Mouse (Mus musculus) stomach, embryonic 16.5 days (tissue): ENCODE results near the gene Ppm1h. TPM values are rescaled to one million over a fixed set of nuclear protein-coding genes. Genes with fewer than 3 reads are reported as not detected.
A peak's percentile ranks its signal among the peaks of the same experiment; 100 is the strongest.
"Not testable (repeated sequence)": the region's sequence is repeated elsewhere in the genome, so short reads cannot be mapped to it uniquely, and the experiment has no call there.

Experiments used
- ATAC-seq: fragments of 200-750 bp; cut with Nextera tagmentation; 2 replicates; pipeline ENCODE4 v1.8.0; 2017; ENCODE audit warnings: moderate number of reproducible peaks, moderate TSS enrichment; ENCODE audit not compliant: insufficient read depth, low FRiP score
- H3K27ac ChIP-seq: fragments of 300-500 bp; sonication (generic); 2 replicates; pipeline ENCODE4 v1.5.1; 2014; ENCODE audit warnings: low read length
- H3K27me3 ChIP-seq: fragments of 300-500 bp; sonication (generic); 2 replicates; pipeline ENCODE4 v1.6.1; 2014; ENCODE audit warnings: low read length, control low read depth, mixed read lengths; ENCODE audit not compliant: control insufficient read depth, insufficient read depth
- H3K36me3 ChIP-seq: fragments of 300-500 bp; sonication (generic); 2 replicates; pipeline ENCODE4 v1.6.1; 2014; ENCODE audit warnings: low read length; ENCODE audit not compliant: control insufficient read depth, insufficient read depth
- H3K4me1 ChIP-seq: fragments of 300-500 bp; sonication (generic); 2 replicates; pipeline ENCODE4 v1.6.1; 2014; ENCODE audit warnings: low read length, control low read depth, mixed read lengths; ENCODE audit not compliant: control insufficient read depth, insufficient read depth
- H3K4me2 ChIP-seq: fragments of 300-500 bp; sonication (generic); 2 replicates; pipeline ENCODE4 v1.6.1; 2014; ENCODE audit warnings: low read depth, low read length, mixed read lengths
- H3K4me3 ChIP-seq: fragments of 300-500 bp; sonication (generic); replicated peaks from 2 replicates; pipeline ENCODE4 v1.5.1; 2014; ENCODE audit warnings: mild to moderate bottlenecking, low read length
- H3K9ac ChIP-seq: fragments of 300-500 bp; sonication (generic); 2 replicates; pipeline ENCODE4 v1.6.1; 2014; ENCODE audit warnings: low read length
- H3K9me3 ChIP-seq: fragments of 300-500 bp; sonication (generic); replicated peaks from 2 replicates; pipeline ENCODE4 v1.6.1; 2016; ENCODE audit warnings: low read length, control low read depth; ENCODE audit not compliant: control insufficient read depth
- WGBS: fragments of 180-500 bp; shearing (Covaris S2); extraction: QIAGEN DNeasy Blood & Tissue Kit; methylation state at CpG from one replicate; pipeline ENCODE4 v1.1.7; 2014; 5-methylcytosine and 5-hydroxymethylcytosine counted together
- polyA plus RNA-seq: library from polyadenylated mRNA; unstranded; fragments of >200 nt; fragmentation: Nextera tagmentation; extraction: Ambion mirVana; gene quantifications from 2 replicates; pipeline ENCODE4 v1.2.1, GENCODE M21; 2015

The Ppm1h gene
- polyA plus RNA-seq, 1 experiment from 2014 or later: 10.3 TPM

DNA sequence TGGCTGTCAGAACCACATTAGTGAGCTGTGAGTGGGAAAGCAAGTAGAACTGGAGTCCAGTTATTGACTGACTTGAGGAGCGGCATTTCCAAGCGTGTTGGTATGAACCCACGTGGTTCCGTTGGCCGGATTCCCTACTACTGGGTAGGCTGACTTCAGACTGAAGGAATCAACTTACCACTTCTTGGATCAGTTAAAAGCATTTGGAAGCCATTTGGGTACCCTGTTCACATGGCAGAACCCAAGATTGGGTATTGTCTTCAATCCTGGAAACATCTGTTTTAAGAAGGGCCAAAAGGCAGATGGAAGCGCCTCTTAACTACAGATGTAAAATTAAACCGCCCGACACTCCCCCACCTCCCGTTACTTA lies 239.7 kb downstream of the Ppm1h start:
- no peaks in the 10 kb centered on the region for H3K9me3 ChIP-seq
- no peak overlapping the region for H3K9ac ChIP-seq
- H3K27me3 ChIP-seq: no peaks in the 10 kb centered on the region
- H3K36me3 ChIP-seq: no peaks in the 10 kb centered on the region
- no peak for ATAC-seq
- H3K4me3 ChIP-seq: no peak overlapping the region
- no peak overlapping the region for H3K27ac ChIP-seq
- WGBS: 87% methylated on average over 9 of the region's 9 CpGs
- no peak overlapping the region for H3K4me2 ChIP-seq
- H3K4me1 ChIP-seq: peaks cover 8% of the 10 kb centered on the region; the same call in 1 of the 2 replicates

DNA sequence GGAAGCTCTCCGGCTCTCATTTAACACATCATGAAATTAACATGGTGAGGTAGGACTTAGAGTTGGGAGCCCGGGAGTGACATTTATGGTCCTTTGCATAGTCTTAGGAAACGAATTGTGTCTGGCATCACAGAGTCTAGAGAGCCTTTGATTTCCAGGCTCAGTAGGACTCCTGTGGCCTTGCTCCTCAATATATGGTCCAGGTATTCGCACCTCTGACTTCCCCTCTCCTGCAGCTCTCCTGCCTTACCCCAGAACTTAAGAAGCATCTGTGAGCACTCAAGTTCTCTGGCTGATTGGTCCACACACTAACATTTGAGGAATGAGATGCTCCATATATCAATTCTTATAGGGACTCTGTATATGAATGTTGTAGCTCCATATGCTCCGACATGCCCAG lies 240.2 kb downstream of the Ppm1h start:
- H3K4me2 ChIP-seq: no peak overlapping the region
- no peaks in the 10 kb centered on the region for H3K36me3 ChIP-seq
- H3K4me1 ChIP-seq: peaks cover 6% of the 10 kb centered on the region; the same call in 1 of the 2 replicates
- no peak overlapping the region for H3K4me3 ChIP-seq
- H3K9me3 ChIP-seq: no peaks in the 10 kb centered on the region
- no peak overlapping the region for H3K27ac ChIP-seq
- ATAC-seq: no peak
- H3K27me3 ChIP-seq: no peaks in the 10 kb centered on the region
- H3K9ac ChIP-seq: no peak overlapping the region
- 93% methylated on average over 5 of the region's 5 CpGs for WGBS

GRCm38 (mm10) chr10:122919416-122919815 lies 240.9 kb downstream of the Ppm1h start:
- 86% methylated on average over 2 of the region's 2 CpGs for WGBS
- Histone ChIP-seq H3K4me3 (no peak overlapping the region), H3K4me2 (no peak overlapping the region), H3K27me3 (no peaks in the 10 kb centered on the region), H3K4me1 (0 out of 2 replicates have a peak, but pooled peaks cover 4% of the 10 kb centered on the region), H3K9ac (no peak overlapping the region), H3K36me3 (no peaks in the 10 kb centered on the region), H3K9me3 (no peaks in the 10 kb centered on the region), H3K27ac (no peak overlapping the region)
- no peak for ATAC-seq

DNA sequence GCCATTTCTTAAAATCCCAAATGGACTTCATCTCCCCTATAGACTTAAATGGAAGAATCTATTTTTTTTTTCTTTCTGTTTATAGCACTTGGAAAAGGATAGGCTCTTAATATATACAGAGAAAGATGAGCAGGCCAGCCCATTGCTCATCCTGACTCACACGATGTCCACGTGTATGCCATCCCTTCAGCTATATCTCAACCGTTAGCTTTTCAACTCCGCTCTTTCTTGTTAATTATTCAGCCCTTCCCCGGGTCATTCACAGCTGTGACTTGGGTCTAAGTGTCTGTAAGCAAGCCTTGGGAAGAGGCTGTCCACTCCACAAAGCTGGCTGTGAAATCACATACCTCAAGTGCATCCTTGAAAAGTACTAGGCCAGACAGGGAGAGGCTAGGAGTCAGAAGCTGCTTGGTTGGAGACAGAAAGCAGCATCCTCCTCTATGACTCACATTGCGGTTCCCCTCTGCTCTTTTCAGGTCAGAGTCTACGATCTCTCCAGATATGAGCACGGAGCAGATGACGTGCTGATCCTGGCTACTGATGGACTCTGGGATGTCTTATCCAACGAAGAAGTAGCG lies 241.7 kb downstream of the Ppm1h start:
- no peak overlapping the region for H3K9ac ChIP-seq
- no peaks in the 10 kb centered on the region for H3K36me3 ChIP-seq
- 80% methylated on average over 11 of the region's 11 CpGs for WGBS
- no peak for ATAC-seq
- H3K4me3 ChIP-seq: no peak overlapping the region
- H3K4me1 ChIP-seq: 0 out of 2 replicates have a peak, but pooled peaks cover 4% of the 10 kb centered on the region
- no peak overlapping the region for H3K27ac ChIP-seq
- no peak overlapping the region for H3K4me2 ChIP-seq
- no peaks in the 10 kb centered on the region for H3K9me3 ChIP-seq
- H3K27me3 ChIP-seq: no peaks in the 10 kb centered on the region

DNA sequence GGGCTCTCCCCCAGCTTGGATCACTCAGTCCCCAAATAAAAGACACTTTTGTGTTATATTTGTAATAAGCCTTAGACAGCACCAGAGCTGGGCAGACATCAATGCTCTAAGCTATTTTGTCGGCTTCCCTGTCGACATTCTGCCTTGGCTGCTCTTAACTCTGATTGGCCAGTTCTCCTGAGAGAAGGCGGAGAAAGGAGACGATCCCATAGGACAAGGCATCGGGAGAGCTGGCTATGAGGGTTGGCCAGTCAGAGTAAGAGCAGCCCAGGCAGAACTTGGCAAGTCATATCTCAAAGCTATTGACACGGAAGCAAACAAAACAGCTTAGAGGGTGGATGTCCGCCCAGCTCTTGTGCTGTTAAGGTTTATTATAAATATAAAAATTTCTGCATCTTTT lies 243.7 kb downstream of the Ppm1h start:
- no peaks in the 10 kb centered on the region for H3K4me1 ChIP-seq
- no peak overlapping the region for H3K4me2 ChIP-seq
- 34% methylated on average over 7 of the region's 7 CpGs for WGBS
- no peaks in the 10 kb centered on the region for H3K9me3 ChIP-seq
- H3K9ac ChIP-seq: no peak overlapping the region
- H3K27ac ChIP-seq: no peak overlapping the region
- H3K27me3 ChIP-seq: no peaks in the 10 kb centered on the region
- H3K36me3 ChIP-seq: no peaks in the 10 kb centered on the region
- ATAC-seq: no peak
- no peak overlapping the region for H3K4me3 ChIP-seq

DNA sequence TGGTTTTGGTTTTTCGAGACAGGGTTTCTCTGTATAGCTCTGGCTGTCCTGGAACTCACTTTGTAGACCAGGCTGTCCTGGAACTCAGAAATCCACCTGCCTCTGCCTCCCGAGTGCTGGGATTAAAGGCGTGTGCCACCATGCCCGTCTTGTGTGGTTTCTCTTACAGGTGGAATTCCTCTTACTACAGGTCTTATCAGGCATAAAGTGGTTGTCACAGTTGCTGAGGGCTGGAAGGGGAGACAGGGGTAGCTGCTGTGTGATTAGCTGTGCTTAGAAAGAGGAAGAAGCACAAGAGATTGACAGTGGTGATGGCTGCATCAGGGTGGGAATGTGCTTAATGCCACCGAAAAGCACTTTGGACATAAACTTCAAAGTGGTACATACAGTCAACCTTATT lies 246.0 kb downstream of the Ppm1h start:
- H3K4me2 ChIP-seq, H3K4me1 ChIP-seq, H3K4me3 ChIP-seq, H3K9me3 ChIP-seq, H3K27me3 ChIP-seq, H3K27ac ChIP-seq, H3K36me3 ChIP-seq, H3K9ac ChIP-seq, ATAC-seq: not testable (repeated sequence)
- 76% methylated on average over 5 of the region's 5 CpGs for WGBS

DNA sequence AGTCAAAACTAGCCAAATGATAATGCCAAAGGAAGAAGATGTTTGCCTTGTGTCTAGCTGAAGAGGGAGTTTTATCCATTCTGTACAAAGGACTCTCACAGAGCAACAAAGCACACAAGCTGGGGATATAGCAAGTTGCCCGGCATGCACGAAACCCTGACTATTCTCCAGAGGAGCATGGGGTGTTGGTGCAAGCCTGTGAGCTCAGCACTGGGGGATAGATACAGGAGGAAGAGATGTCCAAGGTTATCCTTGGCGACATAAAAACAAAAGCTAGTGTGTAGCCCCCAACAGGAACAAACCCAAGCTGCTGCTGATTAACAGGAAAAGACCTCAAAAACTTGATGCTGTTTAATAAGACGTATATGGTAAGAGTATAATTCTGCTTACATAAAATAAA lies 247.7 kb downstream of the Ppm1h start:
- 83% methylated on average over 4 of the region's 4 CpGs for WGBS
- ATAC-seq: no peak

DNA sequence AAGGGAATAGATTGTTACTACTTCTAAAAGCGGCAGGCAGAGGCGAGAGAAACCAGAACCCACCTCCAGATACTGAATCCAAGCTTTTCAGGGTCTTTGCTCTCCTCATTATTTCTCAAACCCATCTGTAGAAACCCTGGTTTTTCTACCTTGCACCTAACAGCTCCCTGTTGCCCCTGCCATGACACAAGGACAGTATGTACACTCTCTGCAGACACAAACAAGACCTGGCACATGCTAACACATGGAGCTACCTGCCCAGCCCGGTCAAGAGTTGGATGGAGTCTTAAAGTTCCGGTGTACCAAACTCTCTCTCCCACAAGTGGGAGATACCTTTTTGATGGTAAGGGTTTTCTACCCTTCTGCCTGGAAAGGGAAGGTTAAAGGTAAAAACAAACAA lies 252.0 kb downstream of the Ppm1h start:
- no peaks in the 10 kb centered on the region for H3K36me3 ChIP-seq
- H3K9me3 ChIP-seq: no peaks in the 10 kb centered on the region
- H3K27ac ChIP-seq: no peak overlapping the region
- H3K9ac ChIP-seq: no peak overlapping the region
- no peak for ATAC-seq
- no peak overlapping the region for H3K4me2 ChIP-seq
- no peak overlapping the region for H3K4me3 ChIP-seq
- no peaks in the 10 kb centered on the region for H3K27me3 ChIP-seq
- 0 out of 2 replicates have a peak, but pooled peaks cover 4% of the 10 kb centered on the region for H3K4me1 ChIP-seq
- WGBS: 77% methylated on average over 4 of the region's 4 CpGs

More for the DNA sequence above, 247.7 kb downstream of the Ppm1h start:
- 0 out of 2 replicates have a peak, but pooled peaks cover under 1% of the 10 kb centered on the region for H3K4me1 ChIP-seq
- no peak overlapping the region for H3K9ac ChIP-seq
- no peaks in the 10 kb centered on the region for H3K9me3 ChIP-seq
- no peaks in the 10 kb centered on the region for H3K36me3 ChIP-seq
- H3K4me2 ChIP-seq: no peak overlapping the region
- no peak overlapping the region for H3K4me3 ChIP-seq
- no peaks in the 10 kb centered on the region for H3K27me3 ChIP-seq
- no peak overlapping the region for H3K27ac ChIP-seq

- Histone ChIP-seq H3K36me3 (no peaks in the 10 kb centered on the region), H3K4me2 (no peak overlapping the region), H3K27ac (no peak overlapping the region), H3K9ac (peak overlapping the region; percentile 27; the same call in 1 of the 2 replicates), H3K27me3 (no peaks in the 10 kb centered on the region), H3K9me3 (no peaks in the 10 kb centered on the region), H3K4me3 (no peak overlapping the region), H3K4me1 (0 out of 2 replicates have a peak, but pooled peaks cover 4% of the 10 kb centered on the region)
- 21% methylated on average over 13 of the region's 13 CpGs for WGBS
- peak; percentile 50; the same call in 1 of the 2 replicates for ATAC-seq
These were observed 252.8 kb downstream of the Ppm1h start for GRCm38 (mm10) chr10:122931193-122931832.
